ENCODE assay signal across 33 mouse cellular contexts in the genomic region with DNA sequence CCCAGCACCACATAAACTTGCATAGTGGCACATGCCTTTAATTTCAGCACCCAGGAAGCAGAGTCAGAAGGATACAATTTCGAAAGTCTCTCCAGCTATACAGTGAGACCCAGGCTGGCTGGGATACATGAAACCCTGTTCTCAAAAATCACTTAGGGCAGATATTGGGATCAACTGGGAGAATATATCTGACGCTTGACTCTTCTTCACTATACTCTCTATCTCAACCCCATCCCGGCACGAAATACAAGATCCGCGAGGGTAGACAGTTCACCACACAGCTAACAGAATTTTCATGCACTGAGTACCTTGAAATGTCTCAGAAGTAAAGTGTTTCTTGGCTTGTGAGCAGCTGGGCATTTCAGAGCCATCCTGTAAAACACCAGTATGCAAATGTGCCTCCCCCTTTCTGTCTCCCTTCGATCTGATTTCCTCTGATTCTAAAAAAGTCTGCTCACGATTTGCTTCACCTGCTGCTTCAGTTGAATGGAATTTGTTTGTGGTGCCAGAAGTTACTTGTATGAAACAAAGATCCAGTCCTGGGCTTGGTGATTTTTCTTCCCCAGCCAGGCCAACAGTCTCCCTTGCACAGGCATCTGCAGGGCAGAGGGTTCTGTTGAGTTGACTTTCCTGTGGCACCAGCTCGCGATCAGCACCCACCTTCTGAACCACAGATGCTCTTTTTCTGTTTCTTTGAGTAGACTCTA. TPM values are rescaled to one million over a fixed set of nuclear protein-coding genes. Genes with fewer than 3 reads are reported as not detected.
DNase-seq lines count a peak whose midpoint lies in the region; ATAC-seq and TF ChIP-seq lines count a peak whose summit lies in the region.
"Had no signal": no experiment of that assay in that cellular context is flagged by ENCODE, and none has a peak within 500 bp of the region (broad histone marks: within the 10 kb centered on the region; RNA-seq: fewer than 3 reads in every experiment).

No protein-coding gene starts in this region.

- no peak for TF ChIP-seq EP300 in liver, postnatal 0 days (IDR thresholded peaks at IDR 0.05; ENCODE audit: low read depth)

- no peak overlapping the region for H3K27ac ChIP-seq in forebrain, embryonic 14.5 days (ENCODE audit: low read depth, low read length)
- no peak overlapping the region for H3K27ac ChIP-seq in forebrain, embryonic 12.5 days
- peak overlapping the region; percentile 55 for H3K27ac ChIP-seq in liver, postnatal 0 days (ENCODE audit: low read depth)
- H3K27ac ChIP-seq in liver, embryonic 12.5 days = no peak overlapping the region
- peak overlapping the region; percentile 55 for H3K27ac ChIP-seq in thymus, adult 2 months (ENCODE audit: control insufficient read depth, insufficient read depth, low read length)
- H3K27ac ChIP-seq: embryonic facial prominence, embryonic 12.5 days; forebrain, embryonic 13.5 days; heart, adult 2 months; hindbrain, embryonic 10.5 days; hindbrain, postnatal 0 days; intestine, embryonic 15.5 days; kidney, postnatal 0 days; limb, embryonic 12.5 days; neural tube, embryonic 13.5 days; stomach, embryonic 15.5 days had no signal

- no peak for TF ChIP-seq CTCF in liver, postnatal 0 days (IDR thresholded peaks at IDR 0.05; ENCODE audit: low read depth)
- no peak for TF ChIP-seq CTCF in thymus, adult 2 months (IDR thresholded peaks at IDR 0.05; ENCODE audit: borderline replicate concordance, control insufficient read depth, extremely low read depth, insufficient read depth, low read length, poor library complexity)

- WGBS in forebrain, embryonic 14.5 days = 92% methylated on average over 10 of the region's 10 CpGs
- 96% methylated on average over 10 of the region's 10 CpGs for WGBS in forebrain, embryonic 12.5 days
- whole genome bisulfite sequencing in liver, postnatal 0 days (ENCODE audit: insufficient replicate concordance) = 76% methylated on average over 10 of the region's 10 CpGs
- WGBS in liver, embryonic 12.5 days (ENCODE audit: insufficient replicate concordance) = 88% methylated on average over 10 of the region's 10 CpGs
- WGBS in thymus, adult 2 months = 81% methylated on average over 10 of the region's 10 CpGs

- no peak overlapping the region for H3K4me2 ChIP-seq in forebrain, embryonic 14.5 days (ENCODE audit: low read length)
- H3K4me2 ChIP-seq in forebrain, embryonic 12.5 days = no peak overlapping the region
- H3K4me2 ChIP-seq in liver, postnatal 0 days (ENCODE audit: low read depth, low read length) = 0 out of 2 replicates have a peak overlapping the region, but pooled peaks have one; percentile 14
- no peak overlapping the region for H3K4me2 ChIP-seq in liver, embryonic 12.5 days
- H3K4me2 ChIP-seq: embryonic facial prominence, embryonic 12.5 days; forebrain, embryonic 13.5 days; heart, embryonic 12.5 days; intestine, embryonic 15.5 days; limb, embryonic 12.5 days; midbrain, embryonic 11.5 days; neural tube, embryonic 13.5 days; stomach, embryonic 15.5 days had no signal

- H3K36me3 ChIP-seq in forebrain, embryonic 14.5 days (ENCODE audit: control insufficient read depth, insufficient read depth, low read length) = peaks cover 38% of the 10 kb centered on the region
- H3K36me3 ChIP-seq in forebrain, embryonic 12.5 days (replicated peaks) = peaks cover 32% of the 10 kb centered on the region
- H3K36me3 ChIP-seq in liver, postnatal 0 days (replicated peaks; ENCODE audit: insufficient read depth, low read length) = peaks cover 20% of the 10 kb centered on the region
- peaks cover 60% of the 10 kb centered on the region for H3K36me3 ChIP-seq in liver, embryonic 12.5 days
- H3K36me3 ChIP-seq in thymus, adult 2 months (ENCODE audit: control insufficient read depth, insufficient read depth, low read length) = peaks cover 8% of the 10 kb centered on the region
- H3K36me3 ChIP-seq in splenic B cell, adult 2 months (ENCODE audit: control insufficient read depth, insufficient read depth, low read length, poor library complexity, severe bottlenecking) = peaks cover 4% of the 10 kb centered on the region

- H3K27me3 ChIP-seq in forebrain, embryonic 14.5 days (replicated peaks; ENCODE audit: control insufficient read depth, insufficient read depth, low read length) = no peaks in the 10 kb centered on the region
- H3K27me3 ChIP-seq in forebrain, embryonic 12.5 days = no peaks in the 10 kb centered on the region
- no peaks in the 10 kb centered on the region for H3K27me3 ChIP-seq in liver, postnatal 0 days (ENCODE audit: insufficient read depth, low read length)
- H3K27me3 ChIP-seq in liver, embryonic 12.5 days (replicated peaks) = no peaks in the 10 kb centered on the region
- H3K27me3 ChIP-seq in thymus, adult 2 months (ENCODE audit: control insufficient read depth, insufficient read depth, low read length) = no peaks in the 10 kb centered on the region
- no peaks in the 10 kb centered on the region for H3K27me3 ChIP-seq in splenic B cell, adult 2 months (ENCODE audit: control insufficient read depth, insufficient read depth, low read length, poor library complexity, severe bottlenecking)
- H3K27me3 ChIP-seq: embryonic facial prominence, embryonic 12.5 days; forebrain, embryonic 13.5 days; heart, embryonic 12.5 days; intestine, embryonic 15.5 days; limb, embryonic 12.5 days; neural tube, embryonic 13.5 days; stomach, embryonic 15.5 days had no signal

- no peak for ATAC-seq in forebrain, embryonic 14.5 days
- no peak for ATAC-seq in forebrain, embryonic 12.5 days (ENCODE audit: low FRiP score)
- no peak for ATAC-seq in liver, postnatal 0 days
- no peak for ATAC-seq in liver, embryonic 12.5 days
- ATAC-seq: activated CD4-positive, CD25-positive, alpha-beta regulatory T cell, adult 4 months; forebrain, embryonic 13.5 days; hindbrain, postnatal 0 days; intestine, embryonic 15.5 days had no signal

- TF ChIP-seq POLR2A in thymus, adult 2 months (IDR thresholded peaks at IDR 0.05; ENCODE audit: control insufficient read depth, extremely low read depth, insufficient read depth, low read length, poor library complexity) = no peak

- H3K4me3 ChIP-seq in forebrain, embryonic 14.5 days (ENCODE audit: low read depth, low read length) = no peak overlapping the region
- H3K4me3 ChIP-seq in forebrain, embryonic 12.5 days (replicated peaks) = no peak overlapping the region
- no peak overlapping the region for H3K4me3 ChIP-seq in liver, postnatal 0 days (ENCODE audit: low read depth, low read length)
- H3K4me3 ChIP-seq in liver, embryonic 12.5 days = no peak overlapping the region
- H3K4me3 ChIP-seq in thymus, adult 2 months (ENCODE audit: control insufficient read depth, insufficient read depth, low read length) = no peak overlapping the region
- H3K4me3 ChIP-seq: embryonic facial prominence, embryonic 12.5 days; erythroblast, embryonic 14.5 days; forebrain, embryonic 13.5 days; heart, adult 2 months; heart, embryonic 12.5 days; hindbrain, embryonic 10.5 days; intestine, embryonic 15.5 days; limb, embryonic 12.5 days; neural tube, embryonic 13.5 days; stomach, embryonic 15.5 days had no signal

- no peaks in the 10 kb centered on the region for H3K9me3 ChIP-seq in forebrain, embryonic 14.5 days (replicated peaks; ENCODE audit: control insufficient read depth, low read length)
- no peaks in the 10 kb centered on the region for H3K9me3 ChIP-seq in forebrain, embryonic 12.5 days
- H3K9me3 ChIP-seq in liver, postnatal 0 days (ENCODE audit: low read length) = no peaks in the 10 kb centered on the region
- H3K9me3 ChIP-seq in liver, embryonic 12.5 days (replicated peaks) = no peaks in the 10 kb centered on the region
- H3K9me3 ChIP-seq: embryonic facial prominence, embryonic 12.5 days; forebrain, embryonic 13.5 days; heart, embryonic 12.5 days; hindbrain, embryonic 10.5 days; intestine, embryonic 15.5 days; limb, embryonic 12.5 days; neural tube, embryonic 13.5 days; stomach, embryonic 15.5 days had no signal

- H3K4me1 ChIP-seq in forebrain, embryonic 14.5 days (ENCODE audit: control insufficient read depth, insufficient read depth, low read length) = peaks cover 6% of the 10 kb centered on the region
- H3K4me1 ChIP-seq in forebrain, embryonic 12.5 days = peaks cover 13% of the 10 kb centered on the region
- H3K4me1 ChIP-seq in liver, postnatal 0 days (ENCODE audit: insufficient read depth) = peaks cover 25% of the 10 kb centered on the region
- H3K4me1 ChIP-seq in liver, embryonic 12.5 days = peaks cover 22% of the 10 kb centered on the region
- peaks cover 8% of the 10 kb centered on the region for H3K4me1 ChIP-seq in thymus, adult 2 months (replicated peaks; ENCODE audit: control insufficient read depth, insufficient read depth, low read length)

- DNase-seq in forebrain, embryonic 14.5 days (ENCODE audit: low spot score) = no peak
- DNase-seq in liver, postnatal 0 days = no peak
- DNase-seq in thymus, adult 2 months = no peak
- no peak for DNase-seq in thymus, postnatal 0 days (ENCODE audit: low spot score)
- peak; percentile 53 for DNase-seq in splenic B cell, adult 2 months (ENCODE audit: low read depth, low spot score)
- DNase-seq in kidney, adult 11 months = no peak
- DNase-seq: adrenal gland, adult 2 months; cerebellum, adult 11 months; cerebellum, adult 9-10 months; cerebellum, postnatal 36 days; heart, adult 2 months; heart, postnatal 10 days; kidney, adult 8-10 months; layer of hippocampus, adult 9-11 months; lung, postnatal 36 days; right cerebral cortex, postnatal 14 days; thymus, adult 18-20 months; thymus, postnatal 4 days had no signal

- peak overlapping the region; percentile 29; the same call in 1 of the 2 replicates for H3K9ac ChIP-seq in forebrain, embryonic 14.5 days (ENCODE audit: low read length)
- no peak overlapping the region for H3K9ac ChIP-seq in forebrain, embryonic 12.5 days
- H3K9ac ChIP-seq in liver, postnatal 0 days (replicated peaks) = no peak overlapping the region
- no peak overlapping the region for H3K9ac ChIP-seq in liver, embryonic 12.5 days
- H3K9ac ChIP-seq: embryonic facial prominence, embryonic 12.5 days; forebrain, embryonic 13.5 days; heart, embryonic 12.5 days; intestine, embryonic 15.5 days; limb, embryonic 12.5 days; neural tube, embryonic 13.5 days; stomach, embryonic 15.5 days had no signal

RNA-seq across cellular contexts. Expression of a gene that starts 4.4 kb away (rescaled TPM):
- 9.3 and 11.3 TPM in 2 replicates for polyA plus RNA-seq in forebrain, embryonic 14.5 days (2014; fragmentation: Nextera tagmentation; extraction: Ambion mirVana)
- polyA plus RNA-seq in forebrain, embryonic 12.5 days (2016; fragmentation: Nextera tagmentation; extraction: Ambion mirVana) = 28.7 TPM in 2 replicates
- 4.1 and 4.6 TPM in 2 replicates for polyA plus RNA-seq in liver, postnatal 0 days (2015; fragmentation: Nextera tagmentation; extraction: Ambion mirVana)
- polyA plus RNA-seq in liver, embryonic 12.5 days (2016; fragmentation: Nextera tagmentation; extraction: Ambion mirVana) = 14.5 and 16.2 TPM in 2 replicates
- 9.0 and 10.5 TPM in 2 replicates for polyA plus RNA-seq in thymus, adult 2 months (2012; rRNA removed)
- 18.7 and 20.8 TPM in 2 replicates for polyA plus RNA-seq in thymus, postnatal 0 days (2015; fragmentation: Nextera tagmentation; extraction: Ambion mirVana)

RNA-seq across cellular contexts. Expression of a gene that starts 4.5 kb away (rescaled TPM):
- polyA plus RNA-seq in forebrain, embryonic 14.5 days (2014; fragmentation: Nextera tagmentation; extraction: Ambion mirVana) = 16.9 and 23.2 TPM in 2 replicates
- polyA plus RNA-seq in forebrain, embryonic 12.5 days (2016; fragmentation: Nextera tagmentation; extraction: Ambion mirVana) = 29.9 and 30.5 TPM in 2 replicates
- polyA plus RNA-seq in liver, postnatal 0 days (2015; fragmentation: Nextera tagmentation; extraction: Ambion mirVana) = 1.2 and 1.6 TPM in 2 replicates
- 4.8 and 5.3 TPM in 2 replicates for polyA plus RNA-seq in liver, embryonic 12.5 days (2016; fragmentation: Nextera tagmentation; extraction: Ambion mirVana)
- 7.6 and 8.8 TPM in 2 replicates for polyA plus RNA-seq in thymus, adult 2 months (2012; rRNA removed)
- 8.2 and 11.0 TPM in 2 replicates for polyA plus RNA-seq in thymus, postnatal 0 days (2015; fragmentation: Nextera tagmentation; extraction: Ambion mirVana)

RNA-seq across cellular contexts. Expression of a gene that starts 10.5 kb away (rescaled TPM):
- polyA plus RNA-seq in forebrain, embryonic 14.5 days (2014; fragmentation: Nextera tagmentation; extraction: Ambion mirVana) = 1.4 and 1.6 TPM in 2 replicates
- polyA plus RNA-seq in forebrain, embryonic 12.5 days (2016; fragmentation: Nextera tagmentation; extraction: Ambion mirVana) = 1.7 and 2.3 TPM in 2 replicates
- polyA plus RNA-seq in liver, postnatal 0 days (2015; fragmentation: Nextera tagmentation; extraction: Ambion mirVana) = 0.11 TPM in 1 of 2 replicates, not detected in the other
- 0.25 and 0.26 TPM in 2 replicates for polyA plus RNA-seq in liver, embryonic 12.5 days (2016; fragmentation: Nextera tagmentation; extraction: Ambion mirVana)
- 0.33 and 0.46 TPM in 2 replicates for polyA plus RNA-seq in thymus, adult 2 months (2012; rRNA removed)
- polyA plus RNA-seq in thymus, postnatal 0 days (2015; fragmentation: Nextera tagmentation; extraction: Ambion mirVana) = 0.20 and 0.33 TPM in 2 replicates
- polyA plus RNA-seq: erythroblast, embryonic 14.5 days had no signal

RNA-seq across cellular contexts. Expression of a gene that starts 40.2 kb away (rescaled TPM):
- polyA plus RNA-seq in forebrain, embryonic 14.5 days (2014; fragmentation: Nextera tagmentation; extraction: Ambion mirVana) = 1,359 and 1,743 TPM in 2 replicates
- 1,718 and 1,828 TPM in 2 replicates for polyA plus RNA-seq in forebrain, embryonic 12.5 days (2016; fragmentation: Nextera tagmentation; extraction: Ambion mirVana)
- polyA plus RNA-seq in liver, postnatal 0 days (2015; fragmentation: Nextera tagmentation; extraction: Ambion mirVana) = 1,354 and 1,414 TPM in 2 replicates
- 1,876 and 1,897 TPM in 2 replicates for polyA plus RNA-seq in liver, embryonic 12.5 days (2016; fragmentation: Nextera tagmentation; extraction: Ambion mirVana)
- 874 and 910 TPM in 2 replicates for polyA plus RNA-seq in thymus, adult 2 months (2012; rRNA removed)
- 3,802 and 3,817 TPM in 2 replicates for polyA plus RNA-seq in thymus, postnatal 0 days (2015; fragmentation: Nextera tagmentation; extraction: Ambion mirVana)

Comparison
In these comparisons a context has a peak if more than half of its experiments do, and no peak if none do; other contexts are left out.
1. H3K27ac ChIP-seq: peak in liver, postnatal 0 days (single experiment) and thymus, adult 2 months (single experiment); none in forebrain, embryonic 14.5 days (single experiment), forebrain, embryonic 12.5 days (single experiment) and liver, embryonic 12.5 days (single experiment).